Mouse (Mus musculus) spleen, adult 2 months (tissue): Measurements from ENCODE around the gene Tnik.

Experiments used
- CTCF ChIP-seq: fragments of 200-500 bp; IDR thresholded peaks from 2 replicates; pipeline ENCODE4 v1.5.1; 2011; ENCODE audit warnings: mild to moderate bottlenecking, inconsistent platforms; ENCODE audit not compliant: insufficient read depth, insufficient read length, insufficient replicate concordance; ENCODE audit errors: extremely low read depth
- POLR2A ChIP-seq: fragments of 200-500 bp; IDR thresholded peaks from 2 replicates; pipeline ENCODE4 v1.6.1; 2011; ENCODE audit warnings: low read depth, low read length, inconsistent platforms

DNA sequence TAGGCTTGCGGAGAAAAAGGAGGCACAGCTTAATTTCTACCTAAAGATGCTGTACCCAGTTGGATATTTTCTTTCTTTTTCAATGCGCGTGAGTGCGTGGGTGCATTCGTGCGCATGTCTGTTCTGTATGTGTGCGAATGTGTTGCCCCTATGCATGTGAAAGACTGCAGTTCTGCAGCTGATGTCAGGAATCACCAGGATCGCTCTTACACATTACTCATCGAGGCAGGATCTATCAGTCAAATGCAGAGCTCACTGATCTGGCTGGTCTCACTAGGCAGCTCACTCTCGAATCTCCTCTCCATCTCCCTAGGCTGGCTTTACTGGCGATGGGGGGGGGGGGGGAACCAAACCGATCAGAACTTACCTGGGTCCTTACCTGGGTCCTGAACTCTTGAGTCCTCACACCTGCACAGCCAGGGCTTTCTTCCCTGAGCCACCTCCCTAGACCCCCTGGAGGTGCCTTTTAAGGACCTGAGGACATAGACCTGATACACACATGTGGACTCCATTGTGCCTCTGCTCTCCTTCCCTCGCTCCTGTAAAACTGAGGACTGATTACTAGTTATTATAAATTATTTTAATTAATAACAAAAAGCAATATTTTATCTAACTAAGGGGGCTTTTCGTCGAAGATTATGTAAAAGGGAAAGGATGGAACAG lies 268.4 kb downstream of the Tnik start:
- no peak for TF ChIP-seq POLR2A
- no peak for TF ChIP-seq CTCF
